Mouse (Mus musculus) bone marrow, adult 2 months (tissue): Measurements from ENCODE around the gene Susd4.

Source experiments
- CTCF ChIP-seq: fragments of 200-500 bp; IDR thresholded peaks from 2 replicates; pipeline ENCODE4 v1.5.1; 2011; ENCODE audit warnings: low read length, control low read depth; ENCODE audit not compliant: control insufficient read depth, insufficient read depth
- POLR2A ChIP-seq: fragments of 200-500 bp; IDR thresholded peaks from 2 replicates; pipeline ENCODE4 v1.6.1; 2011; ENCODE audit warnings: low read depth, mild to moderate bottlenecking, control low read depth, low read length, borderline replicate concordance; ENCODE audit not compliant: control insufficient read depth

DNA sequence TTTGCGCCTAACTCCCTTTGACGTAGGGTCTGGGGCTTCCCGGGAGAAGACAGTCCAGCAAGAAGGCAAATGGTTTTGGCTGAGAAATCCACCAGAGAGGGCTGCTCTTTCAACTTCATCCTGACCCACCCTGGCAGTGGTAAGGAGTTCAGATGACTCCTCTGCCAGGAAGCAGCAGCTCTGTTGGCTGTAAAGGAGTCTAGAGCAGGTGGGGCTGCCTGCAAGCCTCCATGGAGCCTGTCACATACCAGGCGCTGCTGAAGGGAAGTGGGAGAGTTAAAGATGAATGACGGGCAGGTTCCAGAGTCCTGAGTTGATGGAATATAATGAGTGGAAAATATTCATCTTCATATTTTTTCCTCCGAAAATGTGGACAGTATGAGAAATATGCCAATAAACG lies 20.1 kb downstream of the Susd4 start:
- TF ChIP-seq CTCF (no peak), POLR2A (no peak)
